Mouse (Mus musculus) heart, embryonic 13.5 days (tissue): ENCODE measurements at regions not wholly inside any gene's neighbourhood (a gene's known extent, or its start where the extent isn't known, plus 50 kb on each side); places are given as distances from the start of the nearest gene placed in this dataset.
"Not testable (repeated sequence)": the region's sequence is repeated elsewhere in the genome, so short reads cannot be mapped to it uniquely, and the experiment has no call there.

ENCODE experiments used
- ATAC-seq: fragments of 200-750 bp; cut with Nextera tagmentation; 2 replicates; pipeline ENCODE4 v1.8.0; 2017; ENCODE audit warnings: moderate TSS enrichment; ENCODE audit not compliant: insufficient number of reproducible peaks, low FRiP score, low TSS enrichment; ENCODE audit errors: extremely low read depth
- H3K27ac ChIP-seq: fragments of 300-500 bp; sonication (generic); replicated peaks from 2 replicates; pipeline ENCODE4 v1.5.1; 2015; ENCODE audit warnings: moderate library complexity, mild to moderate bottlenecking, inconsistent platforms
- H3K27me3 ChIP-seq: fragments of 300-500 bp; sonication (generic); replicated peaks from 2 replicates; pipeline ENCODE4 v1.6.1; 2015; ENCODE audit warnings: mild to moderate bottlenecking, inconsistent platforms
- H3K36me3 ChIP-seq: fragments of 300-500 bp; sonication (generic); 2 replicates; pipeline ENCODE4 v1.6.1; 2015; ENCODE audit warnings: mild to moderate bottlenecking, inconsistent platforms
- H3K4me1 ChIP-seq: fragments of 300-500 bp; sonication (generic); 2 replicates; pipeline ENCODE4 v1.6.1; 2015; ENCODE audit warnings: inconsistent platforms
- H3K4me2 ChIP-seq: fragments of 300-500 bp; sonication (generic); 2 replicates; pipeline ENCODE4 v1.6.1; 2015; ENCODE audit warnings: inconsistent platforms, mild to moderate bottlenecking, moderate library complexity
- H3K4me3 ChIP-seq: fragments of 300-500 bp; sonication (generic); 2 replicates; pipeline ENCODE4 v1.5.1; 2015; ENCODE audit warnings: moderate library complexity, mild to moderate bottlenecking, inconsistent platforms
- H3K9ac ChIP-seq: fragments of 300-500 bp; sonication (generic); 2 replicates; pipeline ENCODE4 v1.6.1; 2015; ENCODE audit warnings: inconsistent platforms, mild to moderate bottlenecking, moderate library complexity
- H3K9me3 ChIP-seq: fragments of 300-500 bp; sonication (generic); 2 replicates; pipeline ENCODE4 v1.6.1; 2016; ENCODE audit warnings: inconsistent platforms
- WGBS: fragments of 180-500 bp; shearing (Covaris S2); methylation state at CpG from one replicate; pipeline ENCODE4 v1.1.7; 2015; ENCODE audit warnings: mixed read lengths; 5-methylcytosine and 5-hydroxymethylcytosine counted together

- H3K4me2 ChIP-seq = no peak overlapping the region
- H3K9me3 ChIP-seq = no peaks in the 10 kb centered on the region
- no peak overlapping the region for H3K4me3 ChIP-seq
- no peaks in the 10 kb centered on the region for H3K4me1 ChIP-seq
- no peak overlapping the region for H3K27ac ChIP-seq
- WGBS = 44% methylated on average over 2 of the region's 2 CpGs
- H3K36me3 ChIP-seq = no peaks in the 10 kb centered on the region
- H3K9ac ChIP-seq = no peak overlapping the region
- ATAC-seq = no peak
- H3K27me3 ChIP-seq = no peaks in the 10 kb centered on the region
Measured at GRCm38 (mm10) chr1:30639807-30640206, 233.9 kb downstream of the Phf3 start.

- 63% methylated on average over 1 of the region's 1 CpGs for WGBS
- no peak overlapping the region for H3K9ac ChIP-seq
- H3K27ac ChIP-seq = no peak overlapping the region
- ATAC-seq = no peak
- no peak overlapping the region for H3K4me2 ChIP-seq
- H3K36me3 ChIP-seq = no peaks in the 10 kb centered on the region
- H3K27me3 ChIP-seq = no peaks in the 10 kb centered on the region
- H3K9me3 ChIP-seq = no peaks in the 10 kb centered on the region; the same call in 1 of the 2 replicates
- no peak overlapping the region for H3K4me3 ChIP-seq
- no peaks in the 10 kb centered on the region for H3K4me1 ChIP-seq
Measured at GRCm38 (mm10) chr1:30632760-30633159, 241.0 kb downstream of the Phf3 start.

- WGBS = 74% methylated on average over 5 of the region's 5 CpGs
- H3K36me3 ChIP-seq, H3K27me3 ChIP-seq, H3K4me1 ChIP-seq, H3K4me3 ChIP-seq, H3K9ac ChIP-seq, ATAC-seq, H3K9me3 ChIP-seq, H3K4me2 ChIP-seq, H3K27ac ChIP-seq: not testable (repeated sequence)
Measured at GRCm38 (mm10) chr1:30627796-30628195, 245.9 kb downstream of the Phf3 start.

GRCm38 (mm10) chr1:30595122-30595730 is 278.5 kb downstream of the Phf3 start:
- Histone ChIP-seq H3K4me1 (peaks cover 8% of the 10 kb centered on the region), H3K9ac (no peak overlapping the region), H3K4me2 (peak overlapping the region; percentile 32; the same call in 1 of the 2 replicates), H3K9me3 (no peaks in the 10 kb centered on the region), H3K27ac (no peak overlapping the region), H3K36me3 (no peaks in the 10 kb centered on the region), H3K4me3 (no peak overlapping the region), H3K27me3 (no peaks in the 10 kb centered on the region)
- no peak for ATAC-seq
- whole genome bisulfite sequencing = 31% methylated on average over 7 of the region's 7 CpGs

GRCm38 (mm10) chr1:30594036-30594435 is 279.7 kb downstream of the Phf3 start:
- WGBS = 59% methylated on average over 1 of the region's 1 CpGs
- no peaks in the 10 kb centered on the region for H3K27me3 ChIP-seq
- ATAC-seq = no peak

GRCm38 (mm10) chr1:30590721-30591120 is 283.0 kb downstream of the Phf3 start:
- WGBS = 44% methylated on average over 4 of the region's 4 CpGs
- Histone ChIP-seq H3K4me3 (no peak overlapping the region), H3K9me3 (no peaks in the 10 kb centered on the region), H3K9ac (no peak overlapping the region), H3K27ac (no peak overlapping the region), H3K4me2 (no peak overlapping the region), H3K4me1 (peaks cover 8% of the 10 kb centered on the region), H3K36me3 (no peaks in the 10 kb centered on the region), H3K27me3 (no peaks in the 10 kb centered on the region)
- no peak for ATAC-seq

More at GRCm38 (mm10) chr1:30594036-30594435, 279.7 kb downstream of the Phf3 start:
- H3K9me3 ChIP-seq = no peaks in the 10 kb centered on the region
- H3K4me1 ChIP-seq = peaks cover 8% of the 10 kb centered on the region
- no peak overlapping the region for H3K4me2 ChIP-seq
- no peaks in the 10 kb centered on the region for H3K36me3 ChIP-seq
- H3K4me3 ChIP-seq = no peak overlapping the region
- no peak overlapping the region for H3K9ac ChIP-seq
- no peak overlapping the region for H3K27ac ChIP-seq

DNA sequence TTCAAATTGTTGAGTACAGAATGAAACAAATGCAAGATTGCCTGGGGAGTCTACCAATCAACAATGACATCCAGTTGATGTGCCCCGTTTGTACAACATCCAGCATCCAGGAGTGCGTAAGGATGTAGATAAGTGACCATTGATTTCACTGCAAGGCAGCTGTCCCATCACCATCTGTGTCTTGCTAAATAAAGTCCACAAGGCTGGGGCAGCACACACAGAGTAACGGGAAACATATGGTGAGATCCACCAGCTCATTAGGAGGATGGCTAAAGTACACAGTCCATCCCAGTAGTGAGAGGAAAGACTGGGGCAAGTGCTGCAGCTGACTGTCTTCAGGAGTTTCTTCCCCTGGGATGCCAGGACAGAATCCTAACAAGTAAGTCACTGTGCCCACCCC is 284.8 kb downstream of the Phf3 start:
- Histone ChIP-seq H3K4me2 (no peak overlapping the region), H3K4me1 (0 out of 2 replicates have a peak, but pooled peaks cover 4% of the 10 kb centered on the region), H3K9ac (no peak overlapping the region), H3K9me3 (no peaks in the 10 kb centered on the region), H3K4me3 (no peak overlapping the region), H3K36me3 (no peaks in the 10 kb centered on the region), H3K27ac (no peak overlapping the region), H3K27me3 (no peaks in the 10 kb centered on the region)
- WGBS = 39% methylated on average over 3 of the region's 3 CpGs
- no peak for ATAC-seq

- Histone ChIP-seq H3K27ac (no peak overlapping the region), H3K9ac (no peak overlapping the region), H3K27me3 (no peaks in the 10 kb centered on the region), H3K4me2 (no peak overlapping the region), H3K4me1 (0 out of 2 replicates have a peak, but pooled peaks cover 4% of the 10 kb centered on the region), H3K36me3 (no peaks in the 10 kb centered on the region), H3K4me3 (no peak overlapping the region), H3K9me3 (no peaks in the 10 kb centered on the region)
- no peak for ATAC-seq
- WGBS = 68% methylated on average over 4 of the region's 4 CpGs
Measured at GRCm38 (mm10) chr1:30588336-30588735, 285.4 kb downstream of the Phf3 start.

- H3K9ac ChIP-seq = no peak overlapping the region
- no peaks in the 10 kb centered on the region for H3K27me3 ChIP-seq
- 6% methylated on average over 4 of the region's 4 CpGs for WGBS
- H3K36me3 ChIP-seq = no peaks in the 10 kb centered on the region
- no peak for ATAC-seq
- no peak overlapping the region for H3K27ac ChIP-seq
- H3K9me3 ChIP-seq = no peaks in the 10 kb centered on the region
- no peaks in the 10 kb centered on the region for H3K4me1 ChIP-seq
- no peak overlapping the region for H3K4me2 ChIP-seq
- no peak overlapping the region for H3K4me3 ChIP-seq
Measured at GRCm38 (mm10) chr1:30584806-30585205, 288.9 kb downstream of the Phf3 start.

GRCm38 (mm10) chr1:30583860-30584259 is 289.9 kb downstream of the Phf3 start:
- Histone ChIP-seq H3K36me3 (no peaks in the 10 kb centered on the region), H3K4me2 (no peak overlapping the region), H3K27me3 (no peaks in the 10 kb centered on the region), H3K4me1 (no peaks in the 10 kb centered on the region), H3K27ac (no peak overlapping the region), H3K9ac (no peak overlapping the region), H3K9me3 (no peaks in the 10 kb centered on the region), H3K4me3 (no peak overlapping the region)
- no peak for ATAC-seq
- 76% methylated on average over 6 of the region's 6 CpGs for WGBS

GRCm38 (mm10) chr1:30564757-30565156 is 309.0 kb downstream of the Phf3 start:
- no peak for ATAC-seq
- Histone ChIP-seq H3K9ac (no peak overlapping the region), H3K4me3 (no peak overlapping the region), H3K4me2 (no peak overlapping the region), H3K4me1 (no peaks in the 10 kb centered on the region), H3K27me3 (no peaks in the 10 kb centered on the region), H3K9me3 (no peaks in the 10 kb centered on the region), H3K36me3 (no peaks in the 10 kb centered on the region), H3K27ac (no peak overlapping the region)
- WGBS = 82% methylated on average over 6 of the region's 6 CpGs

GRCm38 (mm10) chr1:30548761-30549160 is 325.0 kb downstream of the Phf3 start:
- not testable (repeated sequence) for H3K4me3 ChIP-seq, ATAC-seq, H3K27me3 ChIP-seq

More at GRCm38 (mm10) chr1:30548761-30549160, 325.0 kb downstream of the Phf3 start:
- H3K36me3 ChIP-seq, H3K4me1 ChIP-seq, H3K9me3 ChIP-seq, H3K9ac ChIP-seq, H3K4me2 ChIP-seq, H3K27ac ChIP-seq: not testable (repeated sequence)
- 39% methylated on average over 4 of the region's 4 CpGs for WGBS
